ENCODE assay signal across 13 mouse cellular contexts in the genomic region with DNA sequence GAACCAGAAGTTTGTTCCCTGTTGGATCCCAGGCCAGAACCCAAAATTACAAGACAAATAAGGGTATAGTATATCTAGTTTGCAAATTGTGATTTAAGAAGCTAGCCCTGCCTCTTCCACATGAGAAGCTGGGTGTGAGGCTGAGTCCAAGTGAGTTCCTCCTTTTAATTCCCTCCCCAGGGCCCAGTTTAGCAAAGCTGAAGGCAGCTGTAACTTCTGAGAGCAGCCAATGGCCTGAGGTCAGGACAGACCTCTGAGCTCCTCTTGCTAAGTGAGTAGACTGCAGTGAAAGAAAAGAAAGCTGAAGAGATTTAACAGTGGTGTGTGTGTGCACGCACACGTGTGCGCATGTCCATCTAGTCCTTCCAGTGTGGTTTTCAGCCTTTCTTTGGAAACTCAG. TPM values are rescaled to one million over a fixed set of nuclear protein-coding genes. Genes with fewer than 3 reads are reported as not detected.
DNase-seq lines count a peak whose midpoint lies in the region; ATAC-seq and TF ChIP-seq lines count a peak whose summit lies in the region.
"Had no signal": no experiment of that assay in that cellular context is flagged by ENCODE, and none has a peak within 500 bp of the region (broad histone marks: within the 10 kb centered on the region; RNA-seq: fewer than 3 reads in every experiment).

No protein-coding gene starts in this region.

- 86% methylated on average over 3 of the region's 3 CpGs for WGBS in heart, postnatal 0 days
- 66% methylated on average over 3 of the region's 3 CpGs for WGBS in midbrain, embryonic 15.5 days
- 83% methylated on average over 3 of the region's 3 CpGs for WGBS in midbrain, embryonic 11.5 days
- 61% methylated on average over 3 of the region's 3 CpGs for WGBS in limb, embryonic 13.5 days

- no peak overlapping the region for H3K4me2 ChIP-seq in heart, postnatal 0 days (ENCODE audit: low read depth, low read length)
- no peak overlapping the region for H3K4me2 ChIP-seq in midbrain, embryonic 15.5 days
- H3K4me2 ChIP-seq in midbrain, embryonic 11.5 days: no peak overlapping the region
- H3K4me2 ChIP-seq in limb, embryonic 13.5 days (replicated peaks): no peak overlapping the region

- no peak for TF ChIP-seq CTCF in heart, postnatal 0 days (IDR thresholded peaks at IDR 0.05; ENCODE audit: low read depth)

- ATAC-seq in heart, postnatal 0 days (ENCODE audit: insufficient read depth, low read depth): no peak
- no peak for ATAC-seq in midbrain, embryonic 15.5 days (replicated peaks)
- no peak for ATAC-seq in midbrain, embryonic 11.5 days (ENCODE audit: low FRiP score)
- ATAC-seq in limb, embryonic 13.5 days (ENCODE audit: low FRiP score, low read depth): peak; percentile 21; the same call in 1 of the 2 replicates
- ATAC-seq: forebrain, postnatal 0 days; inflammation-experienced regulatory T-cells, adult 6 months; Patski had no signal

- no peaks in the 10 kb centered on the region for H3K27me3 ChIP-seq in heart, postnatal 0 days (ENCODE audit: control insufficient read depth, insufficient read depth, low read length)
- no peaks in the 10 kb centered on the region for H3K27me3 ChIP-seq in midbrain, embryonic 15.5 days (replicated peaks)
- H3K27me3 ChIP-seq in midbrain, embryonic 11.5 days (ENCODE audit: control insufficient read depth, insufficient read depth, low read length): no peaks in the 10 kb centered on the region
- H3K27me3 ChIP-seq in limb, embryonic 13.5 days: no peaks in the 10 kb centered on the region
- H3K27me3 ChIP-seq: Patski had no signal

- no peak for DNase-seq in heart, postnatal 0 days (ENCODE audit: low spot score)
- no peak for DNase-seq in heart, postnatal 25 days (ENCODE audit: low spot score)
- DNase-seq in midbrain, embryonic 11.5 days (ENCODE audit: low spot score, missing footprints): no peak
- no peak for DNase-seq in neural tube, embryonic 10.5 days (ENCODE audit: extremely low spot score, low spot score)
- DNase-seq in adrenal gland, adult (ENCODE audit: inconsistent age in 2 of 2, low spot score in 1 of 2): no peak
- DNase-seq: adrenal gland, adult 8-10 months; forebrain, postnatal 0 days; kidney, postnatal 4 days; thymus, postnatal 36 days had no signal

- peaks cover 20% of the 10 kb centered on the region for H3K4me1 ChIP-seq in heart, postnatal 0 days (ENCODE audit: control insufficient read depth, insufficient read depth)
- H3K4me1 ChIP-seq in midbrain, embryonic 15.5 days: peaks cover 23% of the 10 kb centered on the region
- no peaks in the 10 kb centered on the region for H3K4me1 ChIP-seq in midbrain, embryonic 11.5 days (ENCODE audit: control insufficient read depth, insufficient read depth, low read length)
- peaks cover 69% of the 10 kb centered on the region for H3K4me1 ChIP-seq in limb, embryonic 13.5 days

- no peak for TF ChIP-seq EP300 in heart, postnatal 0 days (IDR thresholded peaks at IDR 0.05; ENCODE audit: low read depth)

- no peak overlapping the region for H3K9ac ChIP-seq in heart, postnatal 0 days (replicated peaks; ENCODE audit: low read depth, low read length)
- no peak overlapping the region for H3K9ac ChIP-seq in midbrain, embryonic 15.5 days
- no peak overlapping the region for H3K9ac ChIP-seq in midbrain, embryonic 11.5 days (ENCODE audit: low read length)
- no peak overlapping the region for H3K9ac ChIP-seq in limb, embryonic 13.5 days
- H3K9ac ChIP-seq: forebrain, postnatal 0 days had no signal

- peak overlapping the region; percentile 23; the same call in 1 of the 2 replicates for H3K27ac ChIP-seq in heart, postnatal 0 days (ENCODE audit: low read depth)
- peak overlapping the region; percentile 10; the same call in 1 of the 2 replicates for H3K27ac ChIP-seq in midbrain, embryonic 15.5 days
- no peak overlapping the region for H3K27ac ChIP-seq in midbrain, embryonic 11.5 days (ENCODE audit: low read depth, low read length)
- H3K27ac ChIP-seq in limb, embryonic 13.5 days: peak overlapping the region; percentile 80

- no peaks in the 10 kb centered on the region for H3K9me3 ChIP-seq in heart, postnatal 0 days (replicated peaks; ENCODE audit: control insufficient read depth, low read length)
- H3K9me3 ChIP-seq in midbrain, embryonic 15.5 days: no peaks in the 10 kb centered on the region
- no peaks in the 10 kb centered on the region for H3K9me3 ChIP-seq in midbrain, embryonic 11.5 days (ENCODE audit: control insufficient read depth, low read length)
- H3K9me3 ChIP-seq in limb, embryonic 13.5 days: no peaks in the 10 kb centered on the region

- H3K36me3 ChIP-seq in heart, postnatal 0 days (replicated peaks; ENCODE audit: control insufficient read depth, insufficient read depth, low read length): no peaks in the 10 kb centered on the region
- H3K36me3 ChIP-seq in midbrain, embryonic 15.5 days (replicated peaks): no peaks in the 10 kb centered on the region
- H3K36me3 ChIP-seq in midbrain, embryonic 11.5 days (ENCODE audit: control insufficient read depth, insufficient read depth, low read length): no peaks in the 10 kb centered on the region
- no peaks in the 10 kb centered on the region for H3K36me3 ChIP-seq in limb, embryonic 13.5 days

- intact Hi-C loops in heart, postnatal 25 days (cut with DNase I): no loop called here

- H3K4me3 ChIP-seq in heart, postnatal 0 days (ENCODE audit: low read depth, low read length): no peak overlapping the region
- H3K4me3 ChIP-seq in midbrain, embryonic 15.5 days: no peak overlapping the region
- no peak overlapping the region for H3K4me3 ChIP-seq in midbrain, embryonic 11.5 days (ENCODE audit: low read depth, low read length)
- H3K4me3 ChIP-seq in limb, embryonic 13.5 days: no peak overlapping the region

RNA-seq across cellular contexts. Expression of a gene that starts 41.6 kb away (rescaled TPM):
- total RNA-seq in heart, postnatal 0 days (2014; rRNA removed; ENCODE audit: low replicate concordance): 12.3 and 38.0 TPM in 2 replicates
- polyA plus RNA-seq in heart, postnatal 0 days (2015; fragmentation: Nextera tagmentation; extraction: Ambion mirVana): 13.6 and 13.8 TPM in 2 replicates
- 1 to 10 TPM; 3.3 to 3.4 TPM for total RNA-seq in heart, postnatal 25 days (2021)
- polyA plus RNA-seq in midbrain, embryonic 15.5 days (2015; fragmentation: Nextera tagmentation; extraction: Ambion mirVana): 9.1 and 9.9 TPM in 2 replicates
- polyA plus RNA-seq in midbrain, embryonic 11.5 days (2014; fragmentation: Nextera tagmentation; extraction: Ambion mirVana): 29.4 and 30.9 TPM in 2 replicates
- polyA plus RNA-seq in limb, embryonic 13.5 days (2015; fragmentation: Nextera tagmentation; extraction: Ambion mirVana): 23.8 and 24.0 TPM in 2 replicates

RNA-seq across cellular contexts. Expression of a gene that starts 45.9 kb away (rescaled TPM):
- 46.9 and 47.7 TPM in 2 replicates for total RNA-seq in heart, postnatal 0 days (2014; rRNA removed; ENCODE audit: low replicate concordance)
- 9.1 and 10.3 TPM in 2 replicates for polyA plus RNA-seq in heart, postnatal 0 days (2015; fragmentation: Nextera tagmentation; extraction: Ambion mirVana)
- total RNA-seq in heart, postnatal 25 days (2021): 10 to 100 TPM; 43.6 to 67.0 TPM
- 15.7 and 16.1 TPM in 2 replicates for polyA plus RNA-seq in midbrain, embryonic 15.5 days (2015; fragmentation: Nextera tagmentation; extraction: Ambion mirVana)
- polyA plus RNA-seq in midbrain, embryonic 11.5 days (2014; fragmentation: Nextera tagmentation; extraction: Ambion mirVana): 16.1 and 17.0 TPM in 2 replicates
- 40.5 and 41.1 TPM in 2 replicates for polyA plus RNA-seq in limb, embryonic 13.5 days (2015; fragmentation: Nextera tagmentation; extraction: Ambion mirVana)
